Mouse (Mus musculus) olfactory bulb, adult 2 months (tissue): ENCODE measurements around the gene Depdc5.
"Not testable (repeated sequence)": the region's sequence is repeated elsewhere in the genome, so short reads cannot be mapped to it uniquely, and the experiment has no call there.

Experiments
- CTCF ChIP-seq: fragments of 200-500 bp; IDR thresholded peaks from 2 replicates; pipeline ENCODE4 v1.5.1; 2012; ENCODE audit warnings: low read depth, mild to moderate bottlenecking, low read length, moderate library complexity; ENCODE audit not compliant: insufficient read depth
- POLR2A ChIP-seq: fragments of 200-500 bp; IDR thresholded peaks from 2 replicates; pipeline ENCODE4 v1.6.1; 2012; ENCODE audit warnings: mild to moderate bottlenecking, low read depth, low read length, moderate library complexity; ENCODE audit not compliant: insufficient read depth

DNA sequence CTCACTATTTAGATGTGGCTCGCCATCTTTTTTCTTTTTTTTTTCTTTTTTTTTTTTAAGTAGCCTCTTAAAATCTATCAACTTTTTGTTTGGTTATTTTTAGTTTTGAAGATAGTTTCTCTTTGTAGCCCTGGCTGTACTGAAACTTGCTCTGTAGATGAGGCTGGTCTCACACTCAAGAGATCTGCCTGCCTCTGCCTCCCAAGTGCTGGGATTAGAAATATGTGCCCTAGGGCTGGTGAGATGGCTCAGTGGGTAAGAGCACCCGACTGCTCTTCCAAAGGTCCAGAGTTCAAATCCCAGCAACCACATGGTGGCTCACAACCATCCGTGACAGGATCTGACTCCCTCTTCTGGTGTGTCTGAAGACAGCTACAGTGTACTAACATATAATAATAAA, 8.2 kb upstream of the Depdc5 start:
- TF ChIP-seq POLR2A, CTCF: not testable (repeated sequence)
